Mouse (Mus musculus) gastrocnemius, postnatal 25 days (tissue): ENCODE data around the gene Gnas. TPM values are rescaled to one million over a fixed set of nuclear protein-coding genes. Genes with fewer than 3 reads are reported as not detected.
"Not testable (repeated sequence)": the region's sequence is repeated elsewhere in the genome, so short reads cannot be mapped to it uniquely, and the experiment has no call there.

Source experiments
- DNase-seq: peaks from one replicate; pipeline ENCODE4 v3.0.0; 2022
- microRNA-seq, 2 experiments: library from miRNA; unstranded; fragments of <30 nt; microRNA quantifications; one replicate each; pipeline ENCODE4 v1.2.0; 2021; ENCODE audit warnings: borderline replicate concordance in 2 of 2
- total RNA-seq, 2 experiments: library from RNA; stranded (reverse); gene quantifications; 1 replicate in 1 of 2; 2 replicates in 1 of 2; pipeline ENCODE4 v1.2.3; 2021

The Gnas gene
- total RNA-seq, 2 experiments from 2014 or later, result 1,372 to 1,510 TPM

DNA sequence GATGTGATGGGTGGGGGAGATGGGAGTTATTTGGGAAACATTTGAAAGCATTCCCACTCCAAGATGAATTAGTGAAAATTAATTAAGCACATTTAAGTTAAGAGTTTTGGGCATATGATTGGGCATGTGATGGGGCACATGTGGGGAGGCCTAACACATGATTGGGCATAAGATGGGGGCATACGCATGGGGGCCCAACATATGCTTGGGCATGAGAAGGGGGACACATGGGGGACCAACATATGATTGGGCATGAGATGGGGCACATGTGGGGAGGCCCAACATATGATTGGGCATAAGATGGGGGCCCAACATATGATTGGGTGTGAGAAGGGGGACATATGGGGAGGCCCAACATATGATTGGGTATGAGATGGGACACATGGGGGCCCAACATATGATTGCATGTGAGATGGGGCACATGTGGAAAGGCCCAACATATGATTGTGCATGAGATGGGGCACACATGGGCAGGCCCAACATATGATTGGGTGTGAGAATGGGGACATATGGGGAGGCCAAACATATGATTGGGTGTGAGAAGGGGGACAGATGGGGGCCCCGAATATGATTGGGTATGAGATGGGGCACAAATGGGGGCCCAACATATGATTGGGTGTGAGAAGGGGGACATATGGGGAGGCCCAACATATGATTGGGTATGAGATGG is 63.0 kb downstream of the Gnas start:
- DNase-seq, result not testable (repeated sequence)

GRCm38 (mm10) chr2:174358516-174358915 is 74.4 kb downstream of the Gnas start:
- no peak for DNase-seq

DNA sequence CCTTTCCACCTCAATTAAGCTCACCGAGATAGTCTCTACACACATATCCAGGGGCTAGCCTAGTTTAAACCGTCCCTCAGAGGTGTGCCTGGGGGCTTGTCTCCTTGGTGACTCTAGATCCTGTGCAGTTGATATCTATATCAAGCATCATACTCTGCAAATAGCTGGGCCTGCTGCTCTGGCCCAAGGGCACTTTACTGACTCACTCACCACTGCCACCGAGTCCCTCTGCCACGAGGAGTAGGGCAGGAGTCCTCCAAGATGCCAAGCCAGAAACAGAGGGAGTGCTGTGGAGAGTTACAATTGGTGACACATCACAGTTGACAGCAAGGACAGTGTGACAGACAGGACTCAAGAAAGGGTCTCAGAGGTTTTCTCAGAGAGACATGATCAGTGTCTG is 75.5 kb downstream of the Gnas start:
- no peak for DNase-seq

DNA sequence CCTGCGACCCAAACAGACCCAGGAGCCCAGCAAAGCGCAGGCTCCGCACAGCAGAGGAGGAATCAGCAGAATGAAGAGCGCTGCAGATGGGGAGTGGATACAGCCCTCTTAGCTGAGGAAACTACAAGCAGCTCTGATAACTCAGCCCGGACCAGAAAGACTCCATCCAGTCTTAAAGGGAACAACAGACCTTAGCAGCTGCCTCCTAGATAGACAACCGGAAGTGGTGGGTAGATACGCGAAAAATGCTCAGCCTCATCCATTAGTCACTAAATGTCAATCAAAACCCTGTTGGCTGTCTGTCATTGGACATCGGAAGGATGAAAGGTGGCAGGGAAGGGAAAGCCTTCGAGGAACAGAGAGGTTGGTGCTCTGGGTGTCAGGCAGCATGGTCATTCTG is 82.5 kb downstream of the Gnas start:
- no peak for DNase-seq

GRCm38 (mm10) chr2:174381021-174381420 is 96.9 kb downstream of the Gnas start:
- no peak for DNase-seq

- no peak for DNase-seq
These were observed 107.8 kb downstream of the Gnas start for GRCm38 (mm10) chr2:174391936-174392335.

DNA sequence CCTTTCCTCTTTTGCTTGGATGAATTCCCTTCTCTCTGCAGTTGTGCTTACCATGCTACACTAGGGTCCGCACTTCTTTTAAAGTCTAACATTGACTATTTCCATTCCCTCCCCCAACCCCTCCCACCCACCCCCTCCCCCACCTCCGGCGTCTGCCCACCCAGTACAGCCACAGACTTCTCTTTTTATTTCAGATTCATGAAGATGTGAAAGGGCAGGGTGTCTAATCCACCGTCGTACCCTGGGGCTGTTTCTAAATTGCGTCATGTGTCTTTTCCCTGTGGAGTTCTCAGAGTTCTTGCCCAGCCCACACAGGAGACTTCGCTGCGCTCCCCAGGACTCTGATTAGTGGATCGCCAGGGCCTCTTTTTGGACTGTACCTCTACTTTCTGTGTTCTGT is 108.4 kb downstream of the Gnas start:
- DNase-seq, result no peak

GRCm38 (mm10) chr2:174393383-174393782 is 109.3 kb downstream of the Gnas start:
- DNase-seq, result no peak

Small RNA genes lying within 50 kb of the gene (microRNA-seq; reads per million reads assigned to microRNA genes)
- gene Gm27591 (0 reads per million in 2 experiments), gene Mir296 (58.0 to 72.2 reads per million in 2 experiments), gene Mir298 (197 to 244 reads per million in 2 experiments)

Other genes with a start within 250 kb of the Gnas start
- gene Stx16, start 208.0 kb upstream of the Gnas start, total RNA-seq, result 10 to 100 TPM; 22.1 to 22.9 TPM
- gene Npepl1, start 174.0 kb upstream of the Gnas start, total RNA-seq, result 10 to 100 TPM; 52.0 to 58.8 TPM
- gene Gm20721, start 62.4 kb downstream of the Gnas start, total RNA-seq, result 1 to 10 TPM; 2.2 to 2.9 TPM
- gene Nelfcd, start 131.5 kb downstream of the Gnas start, total RNA-seq, result 10 to 100 TPM; 19.3 to 21.8 TPM
- gene Ctsz, start 154.7 kb downstream of the Gnas start, total RNA-seq, result 10 to 100 TPM; 21.2 to 37.0 TPM
- gene Tubb1, start 166.4 kb downstream of the Gnas start, total RNA-seq, result under 1 TPM; 0.20 to 0.32 TPM
- 1,000 to 10,000 TPM; 1,235 to 1,264 TPM for gene Atp5e, start 179.8 kb downstream of the Gnas start, total RNA-seq
- gene Prelid3b, start 188.8 kb downstream of the Gnas start, total RNA-seq, result 10 to 100 TPM; 51.4 to 52.9 TPM